Mouse (Mus musculus) gastrocnemius, adult 2 months (tissue): ENCODE results near the gene C2cd3. TPM values are rescaled to one million over a fixed set of nuclear protein-coding genes. Genes with fewer than 3 reads are reported as not detected.

Experiments used
- DNase-seq: peaks from one replicate; pipeline ENCODE4 v3.0.0; 2022
- H3K27ac ChIP-seq: fragments of 200-600 bp; 2 replicates; pipeline ENCODE4 v1.8.1; 2022; ENCODE audit warnings: mild to moderate bottlenecking
- H3K4me3 ChIP-seq: fragments of 200-600 bp; 2 replicates; pipeline ENCODE4 v1.8.1; 2022; ENCODE audit warnings: mild to moderate bottlenecking, moderate library complexity
- CTCF ChIP-seq: fragments of 200-600 bp; IDR thresholded peaks from 2 replicates; pipeline ENCODE4 v1.8.1; 2022; ENCODE audit warnings: antibody characterized with exemption, mild to moderate bottlenecking, moderate library complexity
- intact Hi-C: fragments of 180-260 bp; cut with DNase I; formaldehyde crosslinking; loops from one replicate; pipeline ENCODE4 v1.15.1; 2025
- total RNA-seq, 2 experiments: library from RNA; stranded (reverse); gene quantifications; 2 replicates each; pipeline ENCODE4 v1.2.3; 2021

Gene C2cd3
- total RNA-seq, 2 experiments from 2014 or later: 4.8 to 7.2 TPM

GRCm38 (mm10) chr7:100429102-100429501 lies 57.1 kb downstream of the C2cd3 start:
- intact Hi-C loops: no loop called here

GRCm38 (mm10) chr7:100429911-100430310 lies 57.9 kb downstream of the C2cd3 start:
- no peak for TF ChIP-seq CTCF
- intact Hi-C loops: loop anchor here (5.0 kb wide), 1 partner anchor 37 kb away; no protein-coding TSS in a partner anchor
- peak; percentile 40 for DNase-seq
- peak overlapping the region; percentile 63 for H3K27ac ChIP-seq
- no peak overlapping the region for H3K4me3 ChIP-seq

More at GRCm38 (mm10) chr7:100429102-100429501, 57.1 kb downstream of the C2cd3 start:
- peak overlapping the region; percentile 24; the same call in 1 of the 2 replicates for H3K27ac ChIP-seq
- H3K4me3 ChIP-seq: no peak overlapping the region
- TF ChIP-seq CTCF: no peak; the same call in 1 of the 2 replicates
- DNase-seq: peak; percentile 73

- no peak for TF ChIP-seq CTCF
- H3K4me3 ChIP-seq: no peak overlapping the region
- H3K27ac ChIP-seq: peak overlapping the region; percentile 63
- intact Hi-C loops: loop anchor here (5.0 kb wide), 1 partner anchor 36 kb away; no protein-coding TSS in a partner anchor
- DNase-seq: peak; percentile 63
Measured at GRCm38 (mm10) chr7:100431103-100431502, 59.1 kb downstream of the C2cd3 start.

GRCm38 (mm10) chr7:100433295-100433694 lies 61.3 kb downstream of the C2cd3 start:
- no peak for TF ChIP-seq CTCF
- no peak overlapping the region for H3K4me3 ChIP-seq
- intact Hi-C loops: loop anchor here (5.0 kb wide), 1 partner anchor 34 kb away; no protein-coding TSS in a partner anchor
- no peak overlapping the region for H3K27ac ChIP-seq
- no peak for DNase-seq

- Histone ChIP-seq H3K27ac (no peak overlapping the region), H3K4me3 (no peak overlapping the region)
- DNase-seq: no peak
- intact Hi-C loops: no loop called here
- TF ChIP-seq CTCF: no peak
Measured at GRCm38 (mm10) chr7:100443728-100444127, 71.7 kb downstream of the C2cd3 start.

GRCm38 (mm10) chr7:100446271-100446670 lies 74.2 kb downstream of the C2cd3 start:
- Histone ChIP-seq H3K4me3 (no peak overlapping the region), H3K27ac (no peak overlapping the region)
- no peak for DNase-seq
- TF ChIP-seq CTCF: no peak
- intact Hi-C loops: no loop called here

- H3K4me3 ChIP-seq: no peak overlapping the region
- H3K27ac ChIP-seq: no peak overlapping the region
- intact Hi-C loops: no loop called here
- TF ChIP-seq CTCF: no peak
- DNase-seq: no peak
Measured at GRCm38 (mm10) chr7:100448530-100448929, 76.5 kb downstream of the C2cd3 start.

- no peak for DNase-seq
- intact Hi-C loops: no loop called here
- no peak overlapping the region for H3K27ac ChIP-seq
- H3K4me3 ChIP-seq: no peak overlapping the region
- no peak for TF ChIP-seq CTCF
Measured at GRCm38 (mm10) chr7:100448985-100449384, 77.0 kb downstream of the C2cd3 start.

GRCm38 (mm10) chr7:100458153-100458552 lies 86.1 kb downstream of the C2cd3 start:
- Histone ChIP-seq H3K4me3 (no peak overlapping the region), H3K27ac (no peak overlapping the region)
- no peak for DNase-seq
- TF ChIP-seq CTCF: no peak
- intact Hi-C loops: no loop called here

GRCm38 (mm10) chr7:100459862-100460261 lies 87.8 kb downstream of the C2cd3 start:
- Histone ChIP-seq H3K27ac (peak overlapping the region; percentile 87; the same call in 1 of the 2 replicates), H3K4me3 (no peak overlapping the region)
- intact Hi-C loops: no loop called here
- TF ChIP-seq CTCF: no peak
- no peak for DNase-seq

GRCm38 (mm10) chr7:100461621-100462151 lies 89.7 kb downstream of the C2cd3 start:
- Histone ChIP-seq H3K4me3 (peak overlapping the region; percentile 5; the same call in 1 of the 2 replicates), H3K27ac (peak overlapping the region; percentile 87)
- intact Hi-C loops: no loop called here
- no peak for TF ChIP-seq CTCF
- peak; percentile 80 for DNase-seq

- no peak for TF ChIP-seq CTCF
- no peak for DNase-seq
- Histone ChIP-seq H3K27ac (peak overlapping the region; percentile 52), H3K4me3 (no peak overlapping the region)
- intact Hi-C loops: no loop called here
Measured at GRCm38 (mm10) chr7:100463194-100463593, 91.2 kb downstream of the C2cd3 start.

- no peak for DNase-seq
- Histone ChIP-seq H3K27ac (peak overlapping the region; percentile 52), H3K4me3 (no peak overlapping the region)
- intact Hi-C loops: no loop called here
- no peak for TF ChIP-seq CTCF
Measured at GRCm38 (mm10) chr7:100463757-100464156, 91.7 kb downstream of the C2cd3 start.

GRCm38 (mm10) chr7:100464248-100464647 lies 92.2 kb downstream of the C2cd3 start:
- H3K4me3 ChIP-seq: no peak overlapping the region
- intact Hi-C loops: no loop called here
- peak overlapping the region; percentile 97 for H3K27ac ChIP-seq
- DNase-seq: no peak
- no peak for TF ChIP-seq CTCF
